Mouse (Mus musculus): ENCODE measurements around the gene Anks1b.
A peak's percentile ranks its signal among the peaks of the same experiment; 100 is the strongest.

The Anks1b gene

GRCm38 (mm10) chr10:90729527-90729926, 856.2 kb downstream of the Anks1b start:
- DNase-seq (ENCODE audit: low read depth): no peak

DNA sequence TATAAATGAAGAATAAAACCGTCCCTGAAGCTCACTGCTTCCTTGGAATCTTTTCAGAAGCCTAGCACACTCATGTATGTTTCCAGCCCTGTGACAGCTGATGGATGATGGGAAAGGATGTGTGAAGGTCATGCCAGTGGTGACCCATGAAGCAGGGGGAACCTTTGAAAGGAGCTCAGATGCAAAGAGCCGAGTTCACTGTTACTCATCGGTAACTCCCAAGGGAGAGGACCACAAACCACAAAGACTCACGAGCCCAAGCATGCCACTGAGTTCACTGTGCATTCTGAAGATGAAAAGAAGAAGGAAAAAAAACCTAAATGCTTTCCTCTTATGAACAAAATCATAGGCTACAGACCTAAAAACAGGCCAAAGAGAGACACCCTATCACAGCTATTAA, 859.5 kb downstream of the Anks1b start:
- DNase-seq (ENCODE audit: low read depth): peak; percentile 55

DNA sequence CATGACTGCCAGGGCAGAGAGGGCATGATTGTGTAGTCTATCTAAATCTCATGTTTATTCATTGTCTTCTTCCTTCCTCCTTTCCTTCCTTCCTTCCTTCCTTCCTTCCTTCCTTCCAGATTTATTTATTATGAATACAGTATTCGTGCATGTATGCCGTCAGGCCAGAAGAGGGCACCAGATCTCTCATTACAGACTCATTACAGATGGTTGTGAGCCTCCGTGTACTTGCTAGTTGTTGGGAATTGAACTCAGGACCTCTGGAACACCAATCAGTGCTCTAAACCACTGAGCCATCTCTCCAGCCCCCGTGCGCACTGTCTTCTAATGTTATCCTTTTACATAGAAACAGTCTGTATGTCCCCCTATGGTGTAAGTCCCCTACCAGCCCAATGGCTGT, 860.3 kb downstream of the Anks1b start:
- DNase-seq (ENCODE audit: low read depth): peak; percentile 80

DNA sequence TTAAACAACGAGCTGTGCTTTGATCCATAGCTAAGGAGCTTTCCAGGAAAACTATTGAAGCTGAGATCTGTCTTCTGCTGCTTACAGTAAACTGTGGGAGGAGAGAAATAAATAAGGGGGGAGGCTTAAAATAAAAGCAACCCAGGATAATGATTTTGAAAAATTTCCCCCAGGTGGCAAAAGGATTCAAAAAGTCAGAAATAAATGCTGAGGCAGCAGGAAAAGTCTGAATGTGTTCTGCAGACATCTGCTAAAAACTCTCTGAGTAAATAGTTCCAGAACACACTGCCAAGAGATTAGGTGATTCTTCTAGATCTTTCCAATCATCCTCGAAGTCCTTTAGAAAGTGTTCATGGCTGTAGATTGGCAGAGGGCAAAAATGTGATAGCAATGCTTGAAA, 865.2 kb downstream of the Anks1b start:
- DNase-seq (ENCODE audit: low read depth): no peak

GRCm38 (mm10) chr10:90740956-90741355, 867.6 kb downstream of the Anks1b start:
- no peak for DNase-seq (ENCODE audit: low read depth)

DNA sequence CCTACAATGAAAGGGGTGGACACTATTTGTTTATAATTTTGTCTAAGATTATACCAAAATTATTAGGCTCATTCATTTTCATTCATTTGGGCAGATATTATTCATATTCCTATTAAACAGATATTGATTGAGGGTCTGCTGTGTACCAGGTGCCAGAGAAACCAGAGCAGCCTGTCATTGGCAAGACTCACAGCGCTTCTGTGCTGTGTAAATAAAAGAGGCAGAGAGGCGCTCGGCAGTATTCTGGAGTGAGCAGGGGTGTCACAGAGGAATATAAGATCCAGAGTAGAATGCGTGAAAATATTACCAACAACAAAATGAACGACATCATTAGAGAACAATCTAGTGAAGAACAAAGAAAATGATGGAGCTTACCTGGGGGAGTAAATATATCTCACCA, 878.6 kb downstream of the Anks1b start:
- DNase-seq (ENCODE audit: low read depth): no peak

DNA sequence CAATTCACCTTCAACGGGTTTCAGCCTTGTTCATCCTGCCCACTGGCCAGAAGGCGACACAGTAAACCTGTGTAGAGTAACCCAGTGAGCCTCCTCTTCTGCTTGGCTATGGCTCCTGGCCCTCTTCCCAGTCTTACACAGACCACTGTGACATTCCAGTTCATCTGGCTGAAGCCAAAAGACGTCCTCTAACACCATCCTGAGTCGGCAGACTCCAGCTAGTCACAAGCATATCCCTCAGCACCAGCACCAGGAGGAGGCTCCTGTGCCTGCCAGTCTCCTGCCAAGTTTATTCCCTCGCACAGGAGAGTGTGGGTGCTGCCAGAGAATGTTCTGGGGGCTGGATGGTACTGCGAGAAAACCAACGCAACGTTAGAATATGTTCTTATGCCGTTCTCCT, 879.8 kb downstream of the Anks1b start:
- DNase-seq (ENCODE audit: low read depth): peak; percentile 34

DNA sequence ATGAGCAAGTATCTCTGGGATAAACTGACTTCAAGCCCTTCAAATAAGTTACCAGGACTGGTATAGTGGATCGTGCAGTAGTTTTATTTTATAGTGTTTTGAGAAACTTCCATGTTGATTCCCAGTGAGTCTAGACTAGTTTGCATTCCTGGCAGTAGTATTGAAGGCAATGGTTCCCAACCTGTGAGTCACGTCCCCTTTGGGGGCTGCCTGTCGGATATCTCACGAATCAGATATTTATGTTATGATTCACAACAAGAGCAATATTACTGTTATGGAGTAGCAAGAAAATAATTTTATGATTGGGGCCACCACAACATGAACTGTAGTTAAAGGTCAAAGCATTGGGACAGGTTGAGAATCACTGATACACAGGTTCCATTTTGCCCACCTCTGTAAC, 884.5 kb downstream of the Anks1b start:
- peak; percentile 78 for DNase-seq (ENCODE audit: low read depth)

DNA sequence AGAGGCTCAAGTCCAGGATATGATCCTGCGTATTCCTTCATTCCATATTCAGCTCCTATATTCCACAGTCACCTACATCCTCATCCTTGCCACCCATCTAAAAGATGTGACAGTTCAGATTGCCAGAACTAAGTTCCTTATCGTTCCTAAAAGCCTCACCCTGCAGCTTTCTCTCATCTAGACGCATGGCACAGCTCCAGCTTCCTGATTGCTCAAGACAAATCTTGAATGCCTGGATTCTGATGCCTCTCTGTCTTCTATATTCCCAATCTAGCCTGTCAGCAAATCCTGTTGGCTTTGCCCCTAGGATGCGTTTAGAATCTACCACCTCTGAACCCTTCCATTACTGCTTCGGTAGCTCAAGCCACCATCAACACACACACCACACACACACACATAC, 886.6 kb downstream of the Anks1b start:
- peak; percentile 53 for DNase-seq (ENCODE audit: low read depth)

GRCm38 (mm10) chr10:90766261-90766660, 893.0 kb downstream of the Anks1b start:
- no peak for DNase-seq (ENCODE audit: low read depth)

DNA sequence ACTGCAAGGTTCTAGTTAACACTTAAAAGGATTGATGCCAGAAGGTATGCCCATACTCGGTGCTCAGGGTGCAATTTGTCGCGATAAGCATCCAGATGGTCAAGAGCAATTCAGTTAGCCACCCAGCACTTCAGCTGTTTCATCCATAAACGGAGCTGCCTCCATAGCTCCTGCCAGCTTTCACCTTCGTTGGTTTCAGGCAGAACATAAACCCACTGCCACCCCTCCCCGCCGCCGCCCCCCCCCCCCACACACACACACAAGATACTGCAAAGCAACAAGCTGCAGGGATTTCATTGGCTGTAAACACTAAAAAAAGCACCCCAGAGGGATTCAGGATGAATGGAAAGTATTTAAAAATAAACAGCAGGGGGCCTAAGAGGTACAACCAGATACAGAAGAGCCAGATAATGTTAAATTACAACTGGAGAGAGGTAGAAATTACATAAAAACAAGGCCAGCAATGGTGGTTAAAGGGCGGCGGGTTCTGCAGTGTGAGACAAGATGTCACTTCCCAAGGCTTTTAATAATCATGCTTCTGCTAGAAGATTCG, 897.2 kb downstream of the Anks1b start:
- no peak for DNase-seq (ENCODE audit: low read depth)

- DNase-seq (ENCODE audit: low read depth): no peak
These were observed 897.7 kb downstream of the Anks1b start for GRCm38 (mm10) chr10:90771046-90771445.

DNA sequence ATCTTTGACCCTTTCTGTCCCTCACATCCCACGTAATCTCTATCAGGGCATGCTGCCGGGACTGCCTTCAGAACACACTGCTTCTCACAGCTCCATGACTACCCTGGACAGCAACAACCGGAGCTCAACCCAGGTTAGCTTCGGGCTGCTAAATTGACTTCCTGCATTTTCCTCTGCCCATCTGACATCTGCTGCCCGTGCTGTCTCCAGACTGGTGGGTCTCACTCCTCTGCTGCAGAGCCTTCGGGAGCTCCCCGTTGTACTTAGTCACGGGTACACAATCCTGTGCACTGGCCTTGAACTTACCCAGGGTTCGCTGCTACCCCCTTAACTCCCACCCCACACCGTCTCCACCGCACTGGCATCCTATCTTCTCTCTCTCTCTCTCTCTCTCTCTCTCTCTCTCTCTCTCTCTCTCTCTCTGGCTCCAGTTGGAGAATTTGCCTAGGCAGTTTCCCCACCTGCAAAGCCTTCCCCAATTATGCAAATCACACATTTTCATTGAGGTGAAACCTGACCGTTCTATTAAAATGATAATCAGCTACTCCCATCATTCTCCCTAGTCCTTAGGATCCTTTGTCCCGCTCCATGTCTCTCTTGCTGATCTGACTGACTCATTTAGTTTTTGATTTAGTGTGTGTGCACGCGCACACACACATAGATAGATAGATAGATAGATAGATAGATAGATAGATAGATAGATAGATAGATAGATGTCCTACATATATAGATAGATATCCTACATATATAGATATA, 898.3 kb downstream of the Anks1b start:
- DNase-seq (ENCODE audit: low read depth): peak; percentile 44

GRCm38 (mm10) chr10:90779561-90780400, 906.5 kb downstream of the Anks1b start:
- no peak for DNase-seq (ENCODE audit: low read depth)

DNA sequence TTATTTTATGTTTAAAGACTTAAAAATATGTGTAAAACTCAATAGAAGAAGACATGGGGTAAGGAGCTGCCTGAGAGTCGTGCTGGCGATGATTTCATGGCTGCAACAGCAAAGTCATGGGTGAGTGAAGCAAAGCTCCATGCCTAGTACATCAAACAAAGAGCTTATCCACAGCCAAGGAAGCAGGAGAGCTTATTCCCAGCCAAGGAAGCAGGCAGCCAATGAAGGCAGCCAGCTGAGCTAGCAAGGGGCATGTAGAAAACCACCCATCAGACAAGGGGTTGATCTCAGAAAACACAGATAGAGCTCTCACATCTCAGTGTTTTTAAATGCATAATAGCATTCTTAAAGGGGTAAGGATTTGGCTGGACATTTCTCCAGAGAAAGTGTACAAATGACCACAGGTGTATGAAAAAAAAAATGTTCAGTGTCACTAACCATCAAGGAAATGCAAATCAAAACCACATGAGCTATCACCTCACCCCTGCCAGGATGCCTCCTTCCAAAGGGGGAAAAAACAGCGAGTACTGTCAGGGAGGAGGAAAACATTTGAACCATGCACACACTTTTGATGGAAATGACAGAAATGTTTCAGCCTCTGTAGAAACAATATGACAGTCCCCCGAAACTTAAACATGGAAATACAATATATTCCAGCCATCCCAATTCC, 911.8 kb downstream of the Anks1b start:
- DNase-seq (ENCODE audit: low read depth): no peak

GRCm38 (mm10) chr10:90785680-90786079, 912.4 kb downstream of the Anks1b start:
- no peak for DNase-seq (ENCODE audit: low read depth)

DNA sequence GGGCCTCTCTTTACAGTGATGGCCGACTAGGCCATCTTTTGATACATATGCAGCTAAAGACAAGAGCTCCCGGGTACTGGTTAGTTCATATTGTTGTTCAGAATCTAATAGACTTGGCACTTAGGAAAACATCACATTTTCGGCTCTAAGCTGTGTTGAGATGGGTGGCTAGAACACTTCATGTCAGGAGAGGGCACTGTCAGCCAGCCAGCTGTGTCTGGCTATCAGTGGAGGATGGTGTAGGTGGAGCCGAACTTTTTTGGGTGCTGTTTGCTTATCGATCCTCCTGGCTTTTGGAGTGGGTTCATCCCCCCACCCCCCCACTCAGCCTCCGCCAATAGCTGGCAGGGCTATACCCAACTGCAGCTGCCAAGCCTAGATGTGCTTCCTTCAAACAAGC, 929.8 kb downstream of the Anks1b start:
- DNase-seq (ENCODE audit: low read depth): peak; percentile 41

DNA sequence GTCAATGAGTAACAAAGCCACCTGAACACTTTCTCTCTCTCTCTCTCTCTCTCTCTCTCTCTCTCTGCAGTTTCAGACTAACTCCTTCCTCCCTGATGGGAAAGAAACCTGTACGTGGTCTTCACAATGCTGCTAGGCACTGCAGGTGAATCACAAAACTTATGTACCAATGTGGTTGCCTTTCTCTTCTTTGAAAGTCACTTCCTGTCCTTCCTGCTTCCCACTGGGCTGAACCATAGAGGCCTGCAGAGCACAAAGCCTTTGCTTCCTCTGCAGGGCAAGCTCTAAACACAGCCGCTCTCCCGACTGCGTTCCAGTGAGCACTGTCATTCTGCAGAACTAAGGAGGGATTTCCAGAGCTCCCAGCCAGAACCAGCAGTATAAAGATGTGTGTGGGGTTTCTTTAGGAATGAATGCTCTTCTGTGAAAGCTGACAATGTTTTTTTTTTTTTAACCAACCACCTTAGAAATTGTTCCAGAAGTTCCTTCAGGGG, 931.3 kb downstream of the Anks1b start:
- peak; percentile 69 for DNase-seq (ENCODE audit: low read depth)

DNA sequence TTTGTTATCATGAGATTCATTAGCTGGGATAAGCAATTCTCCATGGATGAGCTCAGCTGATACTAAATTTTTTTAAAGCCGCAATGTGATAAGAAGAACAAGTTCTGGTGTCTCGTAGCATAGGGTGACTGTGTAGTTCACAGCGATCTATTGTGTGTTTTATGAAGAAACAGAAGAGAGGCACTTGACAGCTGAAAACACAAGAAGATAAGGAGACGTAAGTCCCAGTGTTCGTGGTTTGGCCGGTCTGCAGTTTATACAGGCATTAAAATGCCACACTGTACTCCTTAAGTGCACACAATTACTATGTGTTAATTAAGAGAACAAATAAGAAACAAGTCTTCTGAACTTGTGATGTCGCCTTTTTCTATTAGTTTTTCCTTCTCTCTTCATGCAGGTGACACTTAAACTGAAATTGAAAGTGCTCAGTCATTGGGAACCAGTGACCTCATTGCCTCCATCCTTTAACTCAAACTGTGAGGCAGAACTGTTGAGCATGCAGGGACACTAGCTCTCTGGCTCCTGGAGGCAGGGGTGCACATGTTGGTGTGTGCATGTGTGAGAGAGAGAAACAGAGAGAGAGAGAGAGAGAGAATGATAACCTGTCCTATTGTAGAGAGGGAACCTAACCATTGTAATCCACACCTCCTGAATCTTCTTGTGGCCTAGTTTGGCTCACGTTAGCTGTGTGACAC, 935.5 kb downstream of the Anks1b start:
- no peak for DNase-seq (ENCODE audit: low read depth)

DNA sequence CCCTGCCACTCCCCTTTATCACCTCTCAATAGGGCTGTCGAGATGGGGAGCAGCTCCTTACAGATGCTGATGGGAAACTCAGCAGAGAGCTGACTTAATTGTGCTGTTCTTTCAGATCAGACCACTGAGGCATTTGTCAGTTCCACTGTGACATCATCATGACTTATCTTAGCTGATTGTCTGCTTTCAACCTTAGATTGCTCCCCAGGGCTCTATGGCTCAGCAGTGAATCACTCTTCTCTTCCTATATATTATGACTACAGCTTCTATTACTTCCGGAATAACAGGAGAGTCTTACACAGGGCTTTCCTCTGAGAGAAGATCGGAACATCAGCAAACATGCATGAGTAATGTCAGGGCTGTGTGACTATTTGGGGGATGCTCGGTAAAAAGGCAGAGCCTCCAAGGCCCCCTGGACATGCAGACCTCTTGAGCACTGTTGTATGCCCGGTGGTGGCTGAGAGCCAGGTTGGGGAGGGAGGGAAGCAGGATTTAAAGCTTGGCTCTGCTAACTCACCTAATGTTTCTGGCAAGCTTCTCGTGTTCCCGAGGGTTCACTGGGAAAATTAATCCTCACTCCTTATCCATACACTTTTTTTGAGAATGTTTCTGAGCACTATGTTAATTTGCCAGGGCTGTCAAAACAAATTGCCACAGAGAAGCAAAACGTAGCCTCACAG, 936.7 kb downstream of the Anks1b start:
- DNase-seq (ENCODE audit: low read depth): peak; percentile 79

- DNase-seq (ENCODE audit: low read depth): no peak
These were observed 938.1 kb downstream of the Anks1b start for GRCm38 (mm10) chr10:90811446-90811845.
